Mouse (Mus musculus): ENCODE data around the gene Entr1.
A peak's percentile ranks its signal among the peaks of the same experiment; 100 is the strongest.

DNA sequence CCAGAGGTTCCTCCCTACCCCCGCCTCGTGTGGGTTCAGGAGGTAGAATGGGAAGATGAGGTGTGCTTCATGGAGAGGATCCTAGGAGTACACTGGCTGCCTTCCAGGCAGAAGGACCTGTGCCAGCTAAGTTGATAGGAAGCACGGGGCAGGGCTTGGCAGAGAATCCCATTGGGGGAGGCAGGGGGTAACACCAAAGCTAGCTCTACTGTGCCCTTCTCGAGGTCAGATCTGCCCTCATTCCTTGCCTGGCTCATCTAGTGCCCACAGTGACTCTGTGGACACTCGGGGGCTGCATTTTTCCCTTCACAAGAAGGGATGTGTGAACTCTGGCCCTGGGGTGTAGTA lies 49.9 kb downstream of the Entr1 start:
- no peak for TF ChIP-seq CTCF (IDR thresholded peaks at IDR 0.05; ENCODE audit: low read depth)
- TF ChIP-seq EP300 (IDR thresholded peaks at IDR 0.05; ENCODE audit: low read depth), result peak; percentile 81

Measured in heart, postnatal 0 days (tissue).